Mouse (Mus musculus) lung, adult 2 months (tissue): ENCODE data around the gene Srpx2.

Source experiments
- CTCF ChIP-seq: fragments of 200-500 bp; IDR thresholded peaks from 2 replicates; pipeline ENCODE4 v1.5.1; 2011; ENCODE audit warnings: mild to moderate bottlenecking, low read length, control low read depth; ENCODE audit not compliant: insufficient read depth
- POLR2A ChIP-seq: fragments of 200-500 bp; IDR thresholded peaks from 2 replicates; pipeline ENCODE4 v1.6.1; 2011; ENCODE audit warnings: low read depth, mild to moderate bottlenecking, control low read depth, low read length, borderline replicate concordance; ENCODE audit errors: extremely low read depth

DNA sequence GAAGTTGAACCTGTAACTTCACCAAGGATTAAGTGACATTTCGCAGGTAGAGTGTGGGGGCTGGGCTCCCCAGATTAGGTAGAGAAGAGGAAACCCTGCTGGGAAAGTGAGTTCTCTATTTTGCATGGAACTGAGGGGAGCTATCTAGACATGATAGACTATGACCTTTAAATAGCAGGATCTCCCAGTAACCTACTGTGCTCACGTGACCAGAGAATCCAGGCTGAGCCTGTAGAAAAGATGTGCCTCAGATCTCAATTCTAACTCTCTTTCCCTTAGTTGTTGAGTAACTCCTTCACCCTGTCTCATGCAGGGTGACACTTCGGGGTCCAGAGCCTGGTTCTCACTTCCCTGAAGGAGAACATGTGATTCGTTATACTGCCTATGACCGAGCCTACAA, 18.5 kb downstream of the Srpx2 start:
- TF ChIP-seq POLR2A = no peak
- TF ChIP-seq CTCF = no peak
